Mouse (Mus musculus): ENCODE measurements around the gene Sgsm1.

Gene Sgsm1

DNA sequence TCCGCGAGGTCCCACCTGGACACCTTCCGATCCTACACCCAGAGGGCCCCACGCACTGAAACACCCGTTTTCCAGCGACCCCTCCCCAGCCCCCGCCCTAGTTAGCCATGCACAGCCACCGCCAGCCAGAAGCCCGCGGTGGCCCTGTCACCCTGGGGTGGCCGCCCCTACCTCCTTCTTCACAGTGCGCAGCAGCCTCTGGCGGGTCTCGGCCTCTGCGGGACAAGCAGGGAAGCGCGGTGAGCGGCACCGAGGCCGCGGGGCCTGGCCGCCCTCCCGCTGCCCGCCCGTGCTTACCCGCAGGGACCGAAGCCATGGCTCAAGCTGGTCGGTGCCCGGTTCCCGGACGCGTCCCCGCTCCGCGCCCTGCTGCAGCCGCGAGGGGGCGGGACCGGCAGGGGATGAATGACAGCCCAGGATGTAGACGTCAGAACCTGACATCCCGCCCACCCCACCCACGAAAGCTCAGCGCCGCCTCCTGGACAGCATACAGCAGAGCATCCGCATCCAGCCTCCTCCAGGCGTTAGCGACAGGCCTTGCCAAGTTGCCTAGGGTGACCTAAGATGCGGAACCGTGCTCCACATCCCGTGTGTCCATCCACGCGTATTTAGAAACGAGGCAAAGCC, at the start of gene Sgsm1:
Gene Sgsm1 (minus strand): TSS at position 410 of the 627 bp plus-strand sequence.
- peak; percentile 96 for DNase-seq (ENCODE audit: low read depth, low spot score)

- peak; percentile 88 for DNase-seq (ENCODE audit: low read depth, low spot score)
Measured at GRCm38 (mm10) chr5:113358833-113359232, 48.2 kb upstream of the Sgsm1 start.

GRCm38 (mm10) chr5:113357656-113358055, 47.1 kb upstream of the Sgsm1 start:
- DNase-seq (ENCODE audit: low read depth, low spot score), result no peak

- no peak for DNase-seq (ENCODE audit: low read depth, low spot score)
Measured at GRCm38 (mm10) chr5:113357186-113357585, 46.6 kb upstream of the Sgsm1 start, which contains the start of gene Aym1. Gene Aym1, plus strand, starts transcription at chr5:113357294.

DNA sequence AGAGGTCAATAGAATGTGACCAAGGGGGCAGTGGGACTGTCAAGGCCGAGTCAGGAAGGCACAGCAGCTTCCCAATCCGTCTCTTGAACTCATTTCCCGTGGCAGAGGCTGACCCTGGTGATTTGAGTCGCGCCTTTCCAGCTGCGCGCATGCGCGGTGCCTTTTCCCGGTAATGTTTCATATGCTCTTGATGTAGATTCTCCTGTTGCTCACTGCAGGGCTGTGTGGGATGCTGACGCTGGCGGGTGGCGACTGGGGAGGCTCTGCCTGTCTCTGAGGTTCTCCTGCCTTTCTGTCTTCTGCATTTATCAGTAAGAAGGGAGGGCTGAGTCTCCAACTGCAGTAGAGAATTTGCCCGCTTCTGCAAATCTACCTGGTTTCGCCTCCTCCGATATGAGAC, 43.7 kb upstream of the Sgsm1 start:
- DNase-seq (ENCODE audit: low read depth, low spot score), result peak; percentile 67

GRCm38 (mm10) chr5:113352636-113353035, 42.0 kb upstream of the Sgsm1 start:
- peak; percentile 69 for DNase-seq (ENCODE audit: low read depth, low spot score)

DNA sequence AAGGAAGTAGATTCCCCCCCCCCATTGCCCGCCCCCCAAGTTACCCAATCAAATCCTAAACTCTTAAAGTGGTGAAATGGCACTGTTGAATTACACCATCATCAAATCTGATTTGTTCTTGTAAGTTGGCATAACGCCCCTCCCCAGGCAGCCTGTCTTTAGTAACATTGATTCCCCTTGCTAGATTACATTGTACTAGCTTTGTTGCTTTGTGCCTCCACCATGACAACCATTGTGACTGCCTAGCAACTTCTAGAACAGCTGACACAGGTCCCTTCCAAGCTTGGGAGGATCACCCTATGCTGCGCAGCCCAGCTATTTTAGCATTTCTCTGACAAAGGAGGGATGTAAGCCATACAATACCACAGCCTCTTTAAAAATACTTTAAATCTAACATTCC, 41.2 kb upstream of the Sgsm1 start:
- no peak for DNase-seq (ENCODE audit: low read depth, low spot score)

DNA sequence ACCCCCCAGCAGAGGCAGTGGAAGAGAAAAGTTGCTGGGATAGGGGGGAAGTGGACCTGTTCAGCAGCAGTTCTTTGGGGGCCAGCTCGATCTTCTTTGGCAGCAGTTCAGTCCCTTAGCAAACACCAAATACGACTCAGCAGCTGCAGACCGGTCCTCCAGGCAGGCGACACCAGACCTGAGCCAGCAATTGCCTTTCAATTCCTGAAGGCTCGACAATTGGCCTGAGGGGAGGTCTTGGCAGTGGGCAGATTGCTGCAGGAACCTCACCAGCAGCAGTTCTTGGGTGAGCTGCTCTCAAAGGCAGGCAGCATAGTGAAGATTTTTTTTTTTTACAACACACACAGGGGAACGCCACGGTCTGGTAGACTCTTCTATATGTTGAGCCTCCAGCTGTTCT, 39.2 kb upstream of the Sgsm1 start:
- DNase-seq (ENCODE audit: low read depth, low spot score), result no peak

GRCm38 (mm10) chr5:113349226-113349625, 38.6 kb upstream of the Sgsm1 start:
- no peak for DNase-seq (ENCODE audit: low read depth, low spot score)

DNA sequence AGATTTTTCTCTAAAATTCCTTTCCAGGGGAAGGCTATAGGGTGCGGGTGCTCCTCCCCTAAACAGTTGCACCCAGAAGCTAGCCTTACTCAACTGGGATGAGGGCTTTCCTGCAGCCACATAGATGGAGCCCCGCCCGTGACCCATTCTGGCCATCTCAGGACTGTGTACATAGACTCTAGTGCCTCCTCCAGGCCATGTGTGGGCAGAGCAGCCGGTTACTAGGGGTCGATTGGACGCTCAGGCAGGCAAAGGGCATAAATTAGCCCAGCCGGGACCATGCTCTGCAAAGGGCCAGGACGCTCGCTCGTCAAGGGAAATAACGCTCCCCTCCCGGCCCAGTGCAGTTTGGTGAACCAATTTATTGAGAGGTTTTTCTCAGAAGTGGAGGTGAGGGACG, 38.0 kb upstream of the Sgsm1 start:
- DNase-seq (ENCODE audit: low read depth, low spot score), result peak; percentile 83

DNA sequence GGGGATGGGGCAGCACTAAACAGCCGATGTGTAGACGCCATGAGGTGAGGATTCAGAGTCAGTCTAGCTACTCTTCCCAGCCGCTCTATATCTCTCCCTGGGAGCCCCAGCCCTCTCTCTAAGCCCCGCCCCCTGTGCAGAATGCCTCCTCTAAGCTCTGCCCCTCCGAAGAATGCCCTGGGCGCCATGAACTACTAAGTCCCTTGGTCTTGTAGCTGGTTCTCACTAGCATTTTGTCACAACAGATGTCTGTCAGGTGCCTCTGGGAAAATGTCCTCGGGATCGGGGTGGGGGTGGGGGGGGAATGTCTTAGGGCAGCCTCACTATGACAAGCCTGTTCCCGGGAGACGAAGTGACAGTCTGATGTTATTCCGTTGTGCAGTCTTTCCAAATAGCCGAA, 37.0 kb upstream of the Sgsm1 start:
- DNase-seq (ENCODE audit: low read depth, low spot score), result peak; percentile 78

DNA sequence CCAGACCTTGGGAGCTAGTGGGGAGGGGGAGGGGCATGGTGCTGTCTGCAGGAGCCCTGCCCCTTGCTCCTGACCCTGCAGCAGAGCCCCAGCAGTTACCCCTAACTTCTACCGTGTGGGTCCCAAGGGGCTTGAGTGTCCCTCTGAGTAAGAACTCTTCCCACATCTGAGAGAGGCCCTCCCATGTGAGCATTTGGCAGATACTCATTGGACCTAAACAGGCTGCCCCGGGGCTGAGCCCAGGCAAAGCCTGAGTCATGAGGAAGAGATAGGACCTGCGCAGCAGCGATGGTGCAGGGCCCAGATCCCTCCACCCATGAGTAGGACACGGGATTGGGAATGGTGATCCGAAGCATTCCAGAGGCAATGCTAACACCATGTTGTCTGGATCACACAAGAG, 36.1 kb upstream of the Sgsm1 start:
- peak; percentile 74 for DNase-seq (ENCODE audit: low read depth, low spot score)

GRCm38 (mm10) chr5:113345781-113346180, 35.2 kb upstream of the Sgsm1 start:
- DNase-seq (ENCODE audit: low read depth, low spot score), result peak; percentile 81

DNA sequence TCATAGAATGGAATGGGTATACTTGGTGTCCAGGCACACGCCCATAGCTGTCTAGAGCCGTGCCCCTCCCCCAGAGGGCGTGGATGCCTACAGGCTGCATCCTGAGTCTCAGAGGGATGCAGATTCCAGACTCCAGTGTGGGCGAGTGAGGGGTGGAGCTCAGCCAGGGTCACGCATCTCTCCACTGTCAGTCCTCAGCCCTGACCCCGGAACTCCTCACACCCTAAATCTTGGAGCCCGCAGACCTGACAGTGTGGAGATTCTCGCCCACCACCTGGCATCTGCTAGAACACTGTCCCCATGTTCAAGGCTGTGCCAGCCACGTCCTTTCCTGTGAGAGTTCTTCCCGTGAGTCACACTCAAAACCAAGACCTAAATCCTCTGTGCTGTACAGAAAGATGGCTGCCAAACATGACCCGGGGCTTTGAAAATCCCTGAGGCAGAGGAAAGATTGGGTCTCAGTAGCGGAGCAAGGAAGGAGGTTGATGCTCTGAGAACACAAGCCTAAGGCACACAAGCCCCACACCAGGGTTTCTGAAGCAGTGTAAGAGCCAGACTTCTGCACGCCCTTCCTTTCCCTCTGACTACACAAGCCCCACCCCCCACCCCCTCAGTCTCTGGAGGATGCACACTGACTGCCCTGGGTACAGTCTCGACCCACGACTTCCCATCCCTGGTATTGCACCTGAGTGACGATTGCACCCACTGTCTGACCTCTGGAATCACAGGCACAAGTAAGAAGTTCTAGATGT, 34.2 kb upstream of the Sgsm1 start:
- DNase-seq (ENCODE audit: low read depth, low spot score), result peak; percentile 94

DNA sequence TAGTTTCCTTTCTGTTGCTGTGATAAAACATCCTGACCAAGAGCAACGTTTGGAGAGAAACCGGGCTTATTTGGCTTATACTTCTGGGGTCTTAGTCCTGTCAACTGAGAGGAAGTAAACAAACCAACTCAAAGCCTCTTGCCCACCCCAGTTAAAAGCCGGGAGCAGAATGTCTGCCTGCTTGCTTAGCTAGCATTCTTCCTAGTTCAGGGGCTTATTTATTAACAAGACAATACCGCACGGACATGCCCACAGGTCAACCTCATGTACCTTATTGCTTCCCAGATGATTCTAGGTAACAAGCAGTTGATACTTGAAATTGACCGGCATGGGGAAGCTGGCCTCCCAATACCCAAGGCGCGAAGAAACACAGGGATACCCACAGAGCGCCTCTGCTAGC, 25.7 kb upstream of the Sgsm1 start:
- no peak for DNase-seq (ENCODE audit: low read depth, low spot score)

- peak; percentile 68 for DNase-seq (ENCODE audit: low read depth, low spot score)
Measured at GRCm38 (mm10) chr5:113335732-113336131, 25.1 kb upstream of the Sgsm1 start.

DNA sequence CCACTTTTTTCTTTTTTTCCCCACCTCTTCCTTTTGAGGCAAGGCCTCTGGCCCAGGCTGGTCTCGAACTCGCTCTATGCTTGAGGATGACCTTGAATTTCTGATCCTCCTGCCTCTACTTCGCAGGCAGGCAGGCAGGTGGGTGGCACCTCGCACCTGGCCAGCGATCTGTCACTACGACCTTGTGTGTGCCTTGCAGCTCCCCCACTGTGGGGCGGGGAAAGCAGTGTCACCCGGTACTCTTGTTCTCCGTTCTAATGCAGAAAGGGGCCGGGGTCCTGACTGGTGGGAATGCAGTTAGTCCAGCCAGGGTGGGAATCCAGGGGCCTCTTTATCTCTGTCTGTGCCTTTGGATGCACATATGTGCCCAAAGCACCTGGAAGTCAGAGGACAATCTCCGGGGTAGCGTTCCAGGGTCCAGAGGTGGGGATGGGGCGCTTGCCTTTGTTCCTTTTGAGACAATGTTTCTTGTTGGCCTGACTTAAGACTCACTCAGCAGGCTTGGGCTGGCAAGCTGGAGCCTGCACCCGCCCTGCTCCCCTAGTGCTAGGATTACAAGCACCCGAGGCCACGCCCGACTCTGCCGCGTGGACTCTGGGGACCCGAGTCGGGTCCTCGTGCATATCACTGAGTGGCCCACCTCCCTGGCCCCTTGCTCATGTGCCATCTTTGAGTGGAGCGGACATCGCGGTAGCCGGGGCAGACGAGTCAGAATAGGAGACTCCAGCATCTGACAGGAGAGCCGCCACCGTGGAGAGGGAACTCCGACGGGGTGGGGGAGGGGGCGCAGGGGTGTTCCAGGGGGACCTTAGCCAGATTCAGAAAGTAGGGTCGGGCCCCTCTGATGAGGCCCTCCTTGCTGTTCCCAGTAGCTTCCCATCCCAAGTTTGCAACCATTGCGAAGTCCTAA, 24.3 kb upstream of the Sgsm1 start:
- peak; percentile 84 for DNase-seq (ENCODE audit: low read depth, low spot score)

GRCm38 (mm10) chr5:113332899-113333298, 22.3 kb upstream of the Sgsm1 start:
- peak; percentile 78 for DNase-seq (ENCODE audit: low read depth, low spot score)

GRCm38 (mm10) chr5:113332239-113332638, 21.7 kb upstream of the Sgsm1 start:
- peak; percentile 93 for DNase-seq (ENCODE audit: low read depth, low spot score)

GRCm38 (mm10) chr5:113330202-113330601, 19.6 kb upstream of the Sgsm1 start:
- peak; percentile 95 for DNase-seq (ENCODE audit: low read depth, low spot score)

- no peak for DNase-seq (ENCODE audit: low read depth, low spot score)
Measured at GRCm38 (mm10) chr5:113329463-113329862, 18.9 kb upstream of the Sgsm1 start.
